Mouse (Mus musculus) megakaryocyte-erythroid progenitor cell, adult 5-6 weeks (primary cell): ENCODE measurements around the gene Stk38. TPM values are rescaled to one million over a fixed set of nuclear protein-coding genes. Genes with fewer than 3 reads are reported as not detected.

Experiments
- ATAC-seq: replicated peaks from 2 replicates; pipeline ENCODE4 v1.8.0; 2016; ENCODE audit warnings: mild to moderate bottlenecking, inconsistent platforms; ENCODE audit not compliant: severe bottlenecking, poor library complexity, low FRiP score, low TSS enrichment
- total RNA-seq, 2 experiments: library from RNA; stranded (forward) in 1 of 2; stranded (reverse) in 1 of 2; fragments of 200-1000, 215-1000 nt in 1 of 2; fragments of >200 nt in 1 of 2; fragmentation: Nextera tagmentation in 1 of 2; gene quantifications; 2 replicates each; pipeline ENCODE4 v1.2.3; 2014 to 2017

Stk38 gene
- total RNA-seq, 2 experiments from 2014 or later = 79.5 to 123 TPM

GRCm38 (mm10) chr17:28934120-28934916 lies 73.5 kb downstream of the Stk38 start:
- no peak for ATAC-seq

GRCm38 (mm10) chr17:28932274-28932673 lies 75.5 kb downstream of the Stk38 start:
- no peak for ATAC-seq

GRCm38 (mm10) chr17:28931436-28932211 lies 76.2 kb downstream of the Stk38 start:
- ATAC-seq = no peak

GRCm38 (mm10) chr17:28930392-28931074 lies 77.3 kb downstream of the Stk38 start:
- ATAC-seq = peak; percentile 74

- ATAC-seq = no peak
Measured at GRCm38 (mm10) chr17:28929369-28929768, 78.4 kb downstream of the Stk38 start.

- ATAC-seq = no peak
Measured at GRCm38 (mm10) chr17:28928004-28928403, 79.8 kb downstream of the Stk38 start.

GRCm38 (mm10) chr17:28926866-28927635 lies 80.7 kb downstream of the Stk38 start:
- ATAC-seq = peak; percentile 46

GRCm38 (mm10) chr17:28926380-28926779 lies 81.4 kb downstream of the Stk38 start:
- ATAC-seq = peak; percentile 16; the same call in 1 of the 2 replicates

GRCm38 (mm10) chr17:28924957-28925595 lies 82.7 kb downstream of the Stk38 start:
- ATAC-seq = no peak

- no peak for ATAC-seq
Measured at GRCm38 (mm10) chr17:28922096-28922495, 85.7 kb downstream of the Stk38 start.

GRCm38 (mm10) chr17:28921086-28921485 lies 86.7 kb downstream of the Stk38 start:
- no peak for ATAC-seq

Other genes starting within 250 kb of the Stk38 start
- gene Mapk13, start 238.7 kb downstream of the Stk38 start, total RNA-seq (2014; fragmentation: Nextera tagmentation) = not detected in 2 replicates
- gene Mapk13, start 238.7 kb downstream of the Stk38 start, total RNA-seq (2017) = 0.42 TPM in 1 of 2 replicates, not detected in the other
- gene Brpf3, start 206.9 kb downstream of the Stk38 start, total RNA-seq (2014; fragmentation: Nextera tagmentation) = 61.1 and 68.0 TPM in 2 replicates
- 5.3 and 6.2 TPM in 2 replicates for gene Brpf3, start 206.9 kb downstream of the Stk38 start, total RNA-seq (2017)
- gene Pnpla1, start 149.6 kb downstream of the Stk38 start, total RNA-seq (2014; fragmentation: Nextera tagmentation) = not detected in 2 replicates
- gene Pnpla1, start 149.6 kb downstream of the Stk38 start, total RNA-seq (2017) = not detected in 2 replicates
- 0.20 and 0.33 TPM in 2 replicates for gene 4930539E08Rik, start 92.7 kb downstream of the Stk38 start, total RNA-seq (2014; fragmentation: Nextera tagmentation)
- gene 4930539E08Rik, start 92.7 kb downstream of the Stk38 start, total RNA-seq (2017) = 0.23 and 0.66 TPM in 2 replicates
- gene Pxt1, start 64.2 kb downstream of the Stk38 start, total RNA-seq (2014; fragmentation: Nextera tagmentation) = not detected in 2 replicates
- not detected in 2 replicates for gene Pxt1, start 64.2 kb downstream of the Stk38 start, total RNA-seq (2017)
- 23.5 and 33.8 TPM in 2 replicates for gene Kctd20, start 56.0 kb downstream of the Stk38 start, total RNA-seq (2014; fragmentation: Nextera tagmentation)
- gene Kctd20, start 56.0 kb downstream of the Stk38 start, total RNA-seq (2017) = 31.4 and 39.9 TPM in 2 replicates
- 501 and 513 TPM in 2 replicates for gene Srsf3, start 24.6 kb upstream of the Stk38 start, total RNA-seq (2014; fragmentation: Nextera tagmentation)
- 747 and 1,154 TPM in 2 replicates for gene Srsf3, start 24.6 kb upstream of the Stk38 start, total RNA-seq (2017)
- 2.1 and 6.5 TPM in 2 replicates for gene Cdkn1a, start 83.0 kb upstream of the Stk38 start, total RNA-seq (2014; fragmentation: Nextera tagmentation)
- gene Cdkn1a, start 83.0 kb upstream of the Stk38 start, total RNA-seq (2017) = 0.95 and 3.5 TPM in 2 replicates
- 14.9 and 23.3 TPM in 2 replicates for gene Rab44, start 106.2 kb upstream of the Stk38 start, total RNA-seq (2014; fragmentation: Nextera tagmentation)
- 4.1 and 23.9 TPM in 2 replicates for gene Rab44, start 106.2 kb upstream of the Stk38 start, total RNA-seq (2017)
- 0.17 TPM in 1 of 2 replicates, not detected in the other for gene Cpne5, start 230.2 kb upstream of the Stk38 start, total RNA-seq (2014; fragmentation: Nextera tagmentation)
- gene Cpne5, start 230.2 kb upstream of the Stk38 start, total RNA-seq (2017) = 0.38 TPM in 1 of 2 replicates, not detected in the other